Mouse (Mus musculus) left cerebral cortex, postnatal 10 days (tissue): ENCODE data around the gene Trabd2b. TPM values are rescaled to one million over a fixed set of nuclear protein-coding genes. Genes with fewer than 3 reads are reported as not detected.

ENCODE experiments used
- DNase-seq, 2 experiments: peaks; one replicate each; pipeline ENCODE4 v3.0.0; 2021 to 2022; ENCODE audit warnings: low spot score in 2 of 2, mixed read lengths in 1 of 2; ENCODE audit errors: extremely low spot score in 1 of 2
- intact Hi-C: fragments of 180-260 bp; cut with DNase I; formaldehyde crosslinking; loops from one replicate; pipeline ENCODE4 v1.15.1; 2025
- total RNA-seq, 2 experiments: library from RNA; stranded (reverse); gene quantifications; 2 replicates each; pipeline ENCODE4 v1.2.3; 2021

Gene Trabd2b
- total RNA-seq, 2 experiments from 2014 or later = 2.8 to 3.1 TPM

- no peak for DNase-seq
- intact Hi-C loops = no loop called here
Measured at GRCm38 (mm10) chr4:114650551-114650950, 244.0 kb downstream of the Trabd2b start.

DNA sequence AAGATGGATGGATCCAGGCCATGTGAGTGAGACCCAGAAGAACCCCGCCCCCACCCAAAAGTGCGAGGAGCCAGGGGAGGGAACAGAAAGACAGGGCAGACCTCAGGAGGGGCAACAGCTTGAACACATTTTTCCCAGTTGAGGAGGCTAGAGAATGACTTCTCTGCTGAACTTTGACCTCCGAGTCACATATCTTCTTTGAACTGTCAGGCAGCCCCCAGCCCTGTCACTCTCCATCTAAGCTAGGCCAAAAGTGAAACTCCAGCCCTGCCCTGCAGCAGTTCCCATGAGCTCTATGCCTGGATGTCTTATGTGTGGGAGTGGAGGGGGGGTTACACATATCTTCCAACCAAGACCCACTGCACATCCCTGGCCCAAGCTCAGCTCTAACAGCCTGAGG is 244.5 kb downstream of the Trabd2b start:
- no peak for DNase-seq
- intact Hi-C loops = no loop called here

DNA sequence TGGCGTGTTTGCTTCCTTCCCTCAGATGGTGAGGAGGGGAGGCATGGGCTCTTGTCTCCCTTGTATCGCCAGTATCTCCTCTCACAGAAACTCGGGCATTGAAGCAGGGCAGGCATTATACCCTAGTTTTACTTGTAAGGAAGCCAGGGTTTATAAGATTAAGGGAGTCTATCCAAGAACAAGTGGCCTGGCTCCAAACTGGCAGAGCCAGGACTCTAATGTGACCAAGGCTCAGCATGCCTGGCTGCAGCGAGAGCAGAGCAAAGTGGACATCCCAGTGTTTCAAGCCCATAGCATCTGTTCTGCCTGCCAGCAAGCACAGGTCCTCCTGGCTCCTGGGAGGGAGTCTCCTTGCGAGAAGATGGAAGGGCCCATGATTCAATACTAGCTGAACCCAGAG is 245.1 kb downstream of the Trabd2b start:
- DNase-seq = no peak
- intact Hi-C loops = no loop called here

GRCm38 (mm10) chr4:114652400-114652799 is 245.9 kb downstream of the Trabd2b start:
- intact Hi-C loops = no loop called here
- no peak for DNase-seq

- intact Hi-C loops = no loop called here
- no peak for DNase-seq
Measured at GRCm38 (mm10) chr4:114657933-114658332, 251.4 kb downstream of the Trabd2b start.

DNA sequence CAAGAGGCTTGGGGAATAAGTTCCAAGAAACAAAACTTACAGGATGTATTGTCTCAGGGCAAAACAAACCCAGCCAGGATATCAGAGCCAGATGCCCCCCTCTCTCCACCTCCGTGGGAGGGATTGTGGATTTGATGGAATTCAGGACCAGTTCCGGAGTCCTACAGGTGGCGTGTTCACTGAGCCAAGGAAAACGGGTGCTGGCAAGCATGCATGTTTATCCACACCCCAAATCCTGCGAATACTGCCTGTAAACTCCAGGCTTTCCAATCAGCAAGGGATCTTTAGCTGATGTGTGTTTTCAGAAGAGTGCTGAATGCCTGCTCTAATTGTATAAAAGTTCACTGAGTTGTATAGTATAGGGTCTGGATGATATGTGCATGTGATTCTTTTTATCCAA is 253.4 kb downstream of the Trabd2b start:
- DNase-seq = no peak
- intact Hi-C loops = loop anchor here (10.0 kb wide), 1 partner anchor 175 kb away; no protein-coding TSS in a partner anchor

DNA sequence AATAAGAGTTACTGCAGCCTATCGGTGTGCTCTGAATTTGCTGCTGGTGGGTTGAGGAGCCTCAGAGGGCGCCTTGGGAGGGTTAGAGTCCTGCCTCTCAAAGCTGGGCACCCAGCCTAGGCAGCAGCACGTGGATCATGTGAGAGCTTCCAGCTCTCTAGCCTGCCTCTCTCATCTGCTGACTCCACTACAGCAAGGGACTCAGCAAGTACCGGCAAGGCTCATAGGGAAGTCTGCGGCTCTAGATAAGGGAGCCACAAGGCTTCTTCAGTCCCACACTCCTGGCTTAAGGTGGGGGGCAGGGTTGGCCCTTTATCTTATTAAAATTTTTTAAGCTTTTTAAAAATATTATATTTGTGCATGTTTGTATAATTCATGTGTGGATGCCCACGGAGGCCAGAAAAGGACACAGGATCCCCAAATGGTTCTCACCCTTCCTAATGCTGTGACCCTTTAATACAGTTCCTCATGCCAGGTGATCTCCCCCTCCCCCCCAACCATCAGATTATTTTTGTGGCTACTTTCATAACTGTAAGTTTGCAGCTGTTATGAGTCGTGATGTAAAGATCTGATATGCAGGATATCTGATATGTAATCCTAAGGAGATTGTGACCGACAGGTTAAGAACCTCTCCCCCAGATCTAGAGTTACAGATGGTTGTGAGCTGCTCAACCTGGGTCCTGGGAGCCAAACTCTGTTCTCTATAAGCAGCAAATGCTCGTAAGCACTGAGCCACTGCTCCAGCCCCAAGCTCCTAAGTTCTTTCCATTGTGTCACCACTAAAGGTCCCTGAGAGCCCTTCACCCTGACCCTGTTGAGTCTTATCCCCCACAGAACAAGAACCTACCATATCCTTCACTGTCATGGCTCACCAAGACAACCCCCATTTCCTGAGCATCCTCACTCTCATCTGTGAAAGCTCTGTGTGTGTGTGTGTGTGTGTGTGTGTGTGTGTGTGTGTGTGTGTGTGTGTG is 257.8 kb downstream of the Trabd2b start:
- intact Hi-C loops = loop anchor here (5.0 to 10.0 kb wide), 3 partner anchors 170 to 283 kb away; partner anchors contain the start of gene Foxd2
- DNase-seq = no peak

Other genes starting within 250 kb of the Trabd2b start
- gene Skint11, start 243.3 kb upstream of the Trabd2b start, total RNA-seq = not detected